Mouse (Mus musculus): ENCODE data around the gene Sart3. TPM values are rescaled to one million over a fixed set of nuclear protein-coding genes. Genes with fewer than 3 reads are reported as not detected.

The Sart3 gene
- polyA plus RNA-seq, 1 experiment from 2014 or later = 52.0 TPM

DNA sequence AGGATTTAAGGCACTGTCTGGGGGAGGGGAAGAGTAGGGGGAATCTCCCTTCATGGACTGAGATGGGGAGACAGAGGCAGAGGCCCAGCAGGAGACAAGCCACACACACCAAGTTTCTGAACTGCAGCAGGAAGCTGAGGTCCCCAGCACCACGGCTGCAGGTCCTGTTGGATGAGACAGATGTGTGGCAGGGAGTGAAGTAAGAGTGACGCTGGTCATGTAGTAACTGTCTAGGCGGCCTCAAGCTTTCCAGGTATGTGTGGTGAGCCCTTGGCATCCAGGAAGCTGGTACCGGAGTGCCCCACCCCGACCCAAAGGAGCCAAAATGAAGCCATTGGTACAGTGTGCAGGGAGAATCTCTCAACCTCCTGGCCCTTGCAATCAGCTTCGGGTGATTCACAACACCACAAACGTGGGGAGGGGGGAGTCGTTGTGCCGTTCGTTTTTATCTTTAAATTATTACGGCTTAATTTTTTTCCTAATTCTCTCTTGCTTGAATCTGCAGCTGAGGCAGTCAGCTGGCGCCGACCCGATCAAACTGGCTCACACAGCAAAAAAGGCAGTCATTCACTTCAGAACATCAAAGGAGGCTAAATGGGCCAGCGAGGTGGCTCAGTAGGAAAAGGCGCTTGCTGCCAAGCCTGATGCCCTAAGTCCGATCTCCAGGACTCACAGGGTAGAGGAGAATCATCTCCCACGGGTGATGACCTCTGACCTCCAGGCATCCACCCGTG is 25.0 kb upstream of the Sart3 start:
- H3K27me3 ChIP-seq (replicated peaks; ENCODE audit: control insufficient read depth, insufficient read depth, low read length) = no peaks in the 10 kb centered on the region; the same call in 1 of the 2 replicates
- peak overlapping the region; percentile 50 for H3K4me2 ChIP-seq
- H3K27ac ChIP-seq (ENCODE audit: low read depth, low read length) = peak overlapping the region; percentile 65; the same call in 1 of the 2 replicates
- H3K36me3 ChIP-seq (ENCODE audit: control insufficient read depth, insufficient read depth, low read length) = no peaks in the 10 kb centered on the region
- H3K4me3 ChIP-seq (ENCODE audit: low read depth, low read length) = peak overlapping the region; percentile 14; the same call in 1 of the 2 replicates
- no peak for ATAC-seq (replicated peaks; ENCODE audit: low FRiP score)
- H3K9ac ChIP-seq (ENCODE audit: low read depth, low read length) = peak overlapping the region; percentile 32; the same call in 1 of the 2 replicates
- 25% methylated on average over 19 of the region's 19 CpGs for WGBS
- peaks cover 24% of the 10 kb centered on the region for H3K4me1 ChIP-seq (replicated peaks; ENCODE audit: control insufficient read depth, insufficient read depth, low read length)
- DNase-seq (ENCODE audit: low spot score) = no peak
- H3K9me3 ChIP-seq (ENCODE audit: control insufficient read depth, low read length) = no peaks in the 10 kb centered on the region

DNA sequence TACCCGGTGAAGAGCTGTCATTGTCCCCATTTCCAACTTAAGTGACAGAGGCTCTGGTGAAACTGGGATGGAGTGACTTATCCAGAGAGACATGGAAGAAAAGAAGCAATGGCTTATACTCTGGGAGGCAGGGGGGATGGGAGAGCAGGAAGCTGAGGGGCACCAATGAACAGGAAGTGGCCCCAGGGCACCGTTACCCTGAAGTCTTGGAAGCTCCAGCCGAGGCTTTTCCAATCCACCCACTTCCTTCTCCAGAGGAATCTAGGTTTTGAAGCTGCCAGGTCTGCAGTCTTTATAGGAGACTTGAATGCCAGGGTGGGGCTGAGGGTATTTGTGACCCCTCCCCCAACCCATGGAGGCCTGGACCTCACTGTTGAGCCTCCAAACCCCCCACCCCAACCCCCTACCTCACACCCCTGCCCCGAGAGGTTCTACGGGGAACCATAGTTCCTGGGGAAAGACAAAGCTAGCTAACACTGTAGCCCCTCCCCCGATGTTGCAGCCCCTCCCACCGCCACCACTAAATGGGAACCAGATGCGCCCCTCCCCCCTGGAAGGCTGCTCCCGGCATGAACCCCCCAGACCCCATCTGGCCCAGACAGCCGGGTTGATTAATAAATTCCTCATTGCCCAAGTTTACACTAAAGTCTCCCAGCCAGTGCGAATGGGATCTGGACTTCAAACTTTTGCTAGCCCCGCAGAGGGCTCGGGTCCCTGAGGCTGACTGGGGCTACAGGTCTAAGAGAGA is 24.3 kb upstream of the Sart3 start:
- Histone ChIP-seq H3K27me3 (replicated peaks; ENCODE audit: control insufficient read depth, insufficient read depth, low read length) (no peaks in the 10 kb centered on the region; the same call in 1 of the 2 replicates), H3K9ac (ENCODE audit: low read depth, low read length) (peak overlapping the region; percentile 32; the same call in 1 of the 2 replicates), H3K36me3 (ENCODE audit: control insufficient read depth, insufficient read depth, low read length) (no peaks in the 10 kb centered on the region), H3K9me3 (ENCODE audit: control insufficient read depth, low read length) (no peaks in the 10 kb centered on the region), H3K4me3 (ENCODE audit: low read depth, low read length) (peak overlapping the region; percentile 14; the same call in 1 of the 2 replicates), H3K4me1 (replicated peaks; ENCODE audit: control insufficient read depth, insufficient read depth, low read length) (peaks cover 28% of the 10 kb centered on the region), H3K4me2 (peak overlapping the region; percentile 50), H3K27ac (ENCODE audit: low read depth, low read length) (peak overlapping the region; percentile 65; the same call in 1 of the 2 replicates)
- ATAC-seq (replicated peaks; ENCODE audit: low FRiP score) (no peak), DNase-seq (ENCODE audit: low spot score) (peak; percentile 58)
- 7% methylated on average over 13 of the region's 13 CpGs for WGBS

DNA sequence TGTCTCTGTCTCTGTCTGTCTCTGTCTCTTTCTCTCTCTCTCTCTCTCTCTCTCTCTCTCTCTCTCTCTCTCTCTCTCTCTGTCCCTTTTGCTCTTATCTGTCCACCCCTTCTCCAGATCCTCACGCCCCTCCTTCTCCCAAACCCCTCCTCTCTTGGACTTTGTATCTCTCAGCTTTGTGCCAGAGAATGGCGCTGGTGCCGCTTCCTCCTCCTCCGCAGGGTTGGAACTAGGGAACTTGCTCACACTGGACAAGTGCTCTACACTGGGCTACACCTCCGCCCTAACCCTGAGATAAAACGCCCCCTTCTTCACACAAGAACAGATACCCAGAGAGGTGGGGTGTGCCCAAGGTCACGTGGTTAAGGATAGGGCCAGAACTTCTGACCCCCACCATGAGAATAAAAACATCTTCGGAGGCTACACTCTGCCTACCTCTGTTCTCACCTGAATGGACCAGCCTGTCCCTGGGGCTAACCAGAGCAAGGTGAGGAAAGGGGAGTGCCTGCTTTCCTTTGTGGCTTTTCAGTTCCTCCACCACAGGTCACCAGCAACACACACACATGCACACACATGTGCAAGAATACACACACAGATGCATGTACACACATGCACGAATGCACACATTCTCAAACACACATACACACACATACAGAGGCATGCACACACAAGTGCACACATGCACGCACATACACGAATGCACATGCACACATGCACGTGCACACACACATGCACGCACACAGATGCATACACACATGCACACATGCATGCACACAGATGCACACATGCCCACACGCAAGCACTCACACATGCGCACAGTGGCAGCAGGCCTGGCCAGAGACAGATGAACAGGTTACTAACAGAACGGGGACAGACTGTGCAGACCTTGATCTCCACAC is 19.1 kb upstream of the Sart3 start:
- Histone ChIP-seq H3K4me2 (peak overlapping the region; percentile 1; the same call in 1 of the 2 replicates), H3K27ac (ENCODE audit: low read depth, low read length) (peak overlapping the region; percentile 28; the same call in 1 of the 2 replicates), H3K4me3 (ENCODE audit: low read depth, low read length) (no peak overlapping the region), H3K9ac (ENCODE audit: low read depth, low read length) (no peak overlapping the region), H3K36me3 (ENCODE audit: control insufficient read depth, insufficient read depth, low read length) (no peaks in the 10 kb centered on the region), H3K9me3 (ENCODE audit: control insufficient read depth, low read length) (no peaks in the 10 kb centered on the region), H3K27me3 (replicated peaks; ENCODE audit: control insufficient read depth, insufficient read depth, low read length) (no peaks in the 10 kb centered on the region), H3K4me1 (replicated peaks; ENCODE audit: control insufficient read depth, insufficient read depth, low read length) (peaks cover 42% of the 10 kb centered on the region)
- ATAC-seq (replicated peaks; ENCODE audit: low FRiP score) = no peak
- 65% methylated on average over 16 of the region's 16 CpGs for WGBS
- DNase-seq (ENCODE audit: low spot score) = no peak

DNA sequence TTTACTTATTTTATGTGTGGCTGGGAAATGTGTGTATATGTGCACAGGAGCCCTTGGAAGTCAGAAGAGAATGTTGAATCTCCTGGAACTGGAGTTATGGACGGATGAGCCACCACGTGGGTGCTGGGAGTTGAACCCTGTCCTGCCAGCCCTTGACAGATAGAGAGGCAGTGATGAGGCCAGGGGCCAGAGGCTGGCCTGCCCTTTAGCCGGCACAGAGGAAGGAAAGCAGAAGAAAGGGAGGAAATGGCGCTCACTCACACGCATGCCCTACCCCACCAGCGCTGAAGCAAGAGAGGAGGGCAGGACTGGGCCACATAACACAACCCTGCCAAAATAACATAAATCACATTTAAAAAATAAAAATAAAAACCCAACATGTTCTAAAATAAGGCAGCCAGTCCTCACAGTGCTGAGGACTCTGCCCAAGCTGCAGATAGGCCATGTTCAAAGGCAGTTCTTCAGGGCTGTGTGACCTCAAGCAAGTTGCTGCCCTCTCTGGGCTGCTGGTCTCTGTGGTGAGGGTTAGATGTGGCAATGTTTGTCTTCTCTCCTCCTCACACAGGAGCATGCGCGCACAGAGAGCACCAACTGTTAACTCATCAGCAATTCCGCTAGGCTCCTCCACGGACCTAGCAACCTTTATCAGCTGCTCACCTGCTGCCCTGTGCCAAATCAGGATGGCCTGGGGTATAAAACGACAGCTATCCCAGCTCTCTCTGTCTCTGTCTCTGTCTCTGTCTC is 18.3 kb upstream of the Sart3 start:
- ATAC-seq (replicated peaks; ENCODE audit: low FRiP score) (no peak), DNase-seq (ENCODE audit: low spot score) (no peak)
- peak overlapping the region; percentile 38 for H3K27ac ChIP-seq (ENCODE audit: low read depth, low read length)
- no peaks in the 10 kb centered on the region for H3K36me3 ChIP-seq (ENCODE audit: control insufficient read depth, insufficient read depth, low read length)
- peaks cover 36% of the 10 kb centered on the region for H3K4me1 ChIP-seq (replicated peaks; ENCODE audit: control insufficient read depth, insufficient read depth, low read length)
- H3K27me3 ChIP-seq (replicated peaks; ENCODE audit: control insufficient read depth, insufficient read depth, low read length) = no peaks in the 10 kb centered on the region
- H3K4me3 ChIP-seq (ENCODE audit: low read depth, low read length) = no peak overlapping the region
- 0 out of 2 replicates have a peak overlapping the region, but pooled peaks have one; percentile 1 for H3K4me2 ChIP-seq
- no peaks in the 10 kb centered on the region for H3K9me3 ChIP-seq (ENCODE audit: control insufficient read depth, low read length)
- 40% methylated on average over 11 of the region's 11 CpGs for WGBS
- H3K9ac ChIP-seq (ENCODE audit: low read depth, low read length) = no peak overlapping the region

DNA sequence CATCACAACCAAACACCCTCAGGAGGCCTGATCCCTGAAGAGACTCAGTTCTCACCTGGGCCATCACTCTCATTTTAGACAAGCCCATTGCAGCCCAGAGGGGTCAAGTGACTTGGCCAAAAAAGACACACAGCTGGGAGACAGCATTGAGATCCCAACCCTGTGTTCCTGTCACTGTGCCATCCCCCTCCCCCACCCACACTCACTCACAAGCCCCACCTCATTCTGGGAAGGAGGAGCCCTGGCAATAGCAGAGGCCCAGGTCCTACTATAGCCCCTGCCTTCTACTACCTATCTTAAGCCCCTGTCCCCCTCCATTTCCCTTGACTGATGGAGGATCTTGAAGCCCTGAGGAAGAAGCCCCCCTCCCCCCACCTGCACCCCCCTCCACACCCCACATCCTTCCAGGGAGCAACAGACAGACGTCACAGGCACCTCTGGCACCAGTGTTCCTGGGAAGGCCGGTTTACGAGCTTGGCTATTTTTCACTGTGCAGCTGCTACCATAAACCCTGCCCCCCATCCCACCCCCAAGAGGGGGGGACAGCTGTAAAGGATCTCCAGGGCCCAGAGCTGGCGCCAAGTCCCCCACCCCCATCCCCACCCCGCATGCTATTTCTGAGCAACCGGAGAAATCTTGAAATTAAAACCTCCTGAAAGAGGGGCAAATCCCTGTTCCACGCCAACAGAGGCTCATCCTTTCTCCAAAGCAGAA is 16.9 kb upstream of the Sart3 start:
- no peaks in the 10 kb centered on the region for H3K9me3 ChIP-seq (ENCODE audit: control insufficient read depth, low read length)
- 52% methylated on average over 7 of the region's 7 CpGs for WGBS
- no peak overlapping the region for H3K9ac ChIP-seq (ENCODE audit: low read depth, low read length)
- H3K27ac ChIP-seq (ENCODE audit: low read depth, low read length) = no peak overlapping the region
- no peak overlapping the region for H3K4me2 ChIP-seq
- no peaks in the 10 kb centered on the region for H3K36me3 ChIP-seq (ENCODE audit: control insufficient read depth, insufficient read depth, low read length)
- H3K27me3 ChIP-seq (replicated peaks; ENCODE audit: control insufficient read depth, insufficient read depth, low read length) = peaks cover 6% of the 10 kb centered on the region; the same call in 1 of the 2 replicates
- peaks cover 36% of the 10 kb centered on the region for H3K4me1 ChIP-seq (replicated peaks; ENCODE audit: control insufficient read depth, insufficient read depth, low read length)
- no peak for DNase-seq (ENCODE audit: low spot score)
- no peak overlapping the region for H3K4me3 ChIP-seq (ENCODE audit: low read depth, low read length)
- no peak for ATAC-seq (replicated peaks; ENCODE audit: low FRiP score)

DNA sequence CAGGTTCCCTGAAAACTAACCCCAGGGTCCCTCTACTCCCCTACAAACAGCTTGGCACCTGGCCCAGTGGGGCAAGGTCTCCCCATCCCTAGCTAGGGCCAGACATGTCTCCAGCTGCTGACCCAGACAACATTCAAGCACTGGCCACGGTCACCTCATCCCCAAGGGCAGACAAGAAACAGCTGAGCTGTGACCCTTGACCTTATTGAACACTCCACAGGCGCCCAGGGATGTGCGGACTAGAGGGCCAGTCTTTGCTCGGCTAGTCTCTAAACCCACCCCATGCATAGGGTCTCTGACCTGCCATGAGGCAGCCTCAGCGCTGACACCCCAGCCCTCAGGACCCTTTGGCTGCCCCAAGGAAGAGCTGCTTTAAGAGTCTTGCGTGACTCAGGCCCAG is 16.3 kb upstream of the Sart3 start:
- ATAC-seq (replicated peaks; ENCODE audit: low FRiP score) = no peak
- Histone ChIP-seq H3K9me3 (ENCODE audit: control insufficient read depth, low read length) (no peaks in the 10 kb centered on the region), H3K4me3 (ENCODE audit: low read depth, low read length) (no peak overlapping the region), H3K36me3 (ENCODE audit: control insufficient read depth, insufficient read depth, low read length) (no peaks in the 10 kb centered on the region), H3K4me1 (replicated peaks; ENCODE audit: control insufficient read depth, insufficient read depth, low read length) (peaks cover 36% of the 10 kb centered on the region), H3K9ac (ENCODE audit: low read depth, low read length) (no peak overlapping the region), H3K27me3 (replicated peaks; ENCODE audit: control insufficient read depth, insufficient read depth, low read length) (peaks cover 8% of the 10 kb centered on the region), H3K27ac (ENCODE audit: low read depth, low read length) (no peak overlapping the region), H3K4me2 (no peak overlapping the region)
- DNase-seq (ENCODE audit: low spot score) = no peak
- 51% methylated on average over 6 of the region's 6 CpGs for WGBS

DNA sequence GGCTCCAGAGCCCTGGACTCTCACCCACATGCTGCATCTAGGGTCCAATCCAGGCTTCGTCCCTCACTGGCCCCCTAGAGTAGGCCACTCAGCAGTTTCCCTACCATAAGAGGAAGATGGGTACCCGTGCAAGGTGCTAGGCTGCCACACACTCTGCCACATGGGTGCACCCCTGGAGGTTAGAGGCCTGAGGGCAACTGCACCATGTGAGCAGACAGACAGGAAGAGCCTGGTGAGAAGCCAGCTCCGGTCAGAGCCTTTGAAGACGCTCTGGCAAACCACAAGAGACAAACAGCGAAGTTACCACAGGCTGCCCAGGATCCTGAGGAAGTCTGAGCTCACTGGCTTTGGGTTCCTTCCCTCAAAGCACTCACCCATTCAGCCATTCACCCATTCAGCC is 14.7 kb upstream of the Sart3 start:
- Histone ChIP-seq H3K9ac (ENCODE audit: low read depth, low read length) (no peak overlapping the region), H3K4me2 (no peak overlapping the region), H3K9me3 (ENCODE audit: control insufficient read depth, low read length) (no peaks in the 10 kb centered on the region), H3K27me3 (replicated peaks; ENCODE audit: control insufficient read depth, insufficient read depth, low read length) (peaks cover 15% of the 10 kb centered on the region), H3K4me1 (replicated peaks; ENCODE audit: control insufficient read depth, insufficient read depth, low read length) (peaks cover 32% of the 10 kb centered on the region), H3K36me3 (ENCODE audit: control insufficient read depth, insufficient read depth, low read length) (no peaks in the 10 kb centered on the region), H3K27ac (ENCODE audit: low read depth, low read length) (no peak overlapping the region), H3K4me3 (ENCODE audit: low read depth, low read length) (no peak overlapping the region)
- no peak for ATAC-seq (replicated peaks; ENCODE audit: low FRiP score)
- DNase-seq (ENCODE audit: low spot score) = no peak
- 40% methylated on average over 5 of the region's 5 CpGs for WGBS

Data from liver, embryonic 11.5 days (tissue).